8 mouse cellular contexts compared by ENCODE assay signal in genomic region chr5:123906976-123907630, GRCm38 (mm10). TPM values are rescaled to one million over a fixed set of nuclear protein-coding genes. Genes with fewer than 3 reads are reported as not detected.
DNase-seq lines count a peak whose midpoint lies in the region; ATAC-seq lines count a peak whose summit lies in the region.

Gene Denr (plus strand): TSS chr5:123907175.

- peak within 1 kb of the TSS; percentile 80 for H3K27ac ChIP-seq in hindbrain, embryonic 11.5 days (ENCODE audit: low read depth, low read length)

- DNase-seq in MEL-GATA-1-ER (ENCODE audit: extremely low read depth, low read depth), result peak; percentile 80
- DNase-seq in cerebellum, adult 8-10 months, result peak; percentile 100
- peak; percentile 100 for DNase-seq in hindbrain, embryonic 11.5 days (ENCODE audit: low spot score)
- DNase-seq in layer of hippocampus, postnatal 10 days (ENCODE audit: low spot score in 2 of 2), result peak; percentile 100
- DNase-seq in lung, postnatal 10 days, result peak; percentile 99
- peak; percentile 100 for DNase-seq in ovary, postnatal 36 days (ENCODE audit: low spot score)
- peak; percentile 100 for DNase-seq in thymus, postnatal 25 days

- H3K4me1 ChIP-seq in hindbrain, embryonic 11.5 days (replicated peaks; ENCODE audit: control insufficient read depth, insufficient read depth, low read length), result 0 out of 2 replicates have a peak, but pooled peaks cover 2% of the 10 kb centered on the region

- H3K36me3 ChIP-seq in hindbrain, embryonic 11.5 days (ENCODE audit: control insufficient read depth, insufficient read depth, low read length), result peaks cover 3% of the 10 kb centered on the region; the same call in 1 of the 2 replicates

- no peaks in the 10 kb centered on the region for H3K9me3 ChIP-seq in hindbrain, embryonic 11.5 days (ENCODE audit: control insufficient read depth, low read length)

- H3K4me2 ChIP-seq in hindbrain, embryonic 11.5 days (replicated peaks; ENCODE audit: low read depth, low read length), result peak within 1 kb of the TSS; percentile 86

- peak within 1 kb of the TSS; percentile 97 for H3K9ac ChIP-seq in hindbrain, embryonic 11.5 days (ENCODE audit: low read depth, low read length)

- ATAC-seq in frontal cortex, adult (ENCODE audit: low TSS enrichment), result peak; percentile 96
- peak; percentile 98 for ATAC-seq in hindbrain, embryonic 11.5 days (ENCODE audit: low FRiP score)

- under 1% methylated on average over 49 of the region's 61 CpGs for WGBS in hindbrain, embryonic 11.5 days

- H3K4me3 ChIP-seq in hindbrain, embryonic 11.5 days (ENCODE audit: low read depth, low read length), result peak within 1 kb of the TSS; percentile 96

- no peaks in the 10 kb centered on the region for H3K27me3 ChIP-seq in hindbrain, embryonic 11.5 days (ENCODE audit: control insufficient read depth, insufficient read depth, low read length)

RNA-seq across cellular contexts. Expression of gene Denr, which starts in this region (rescaled TPM):
- polyA plus RNA-seq in hindbrain, embryonic 11.5 days (2014; fragmentation: Nextera tagmentation; extraction: Ambion mirVana), result 154 and 172 TPM in 2 replicates
- 10 to 100 TPM; 70.7 to 76.0 TPM for total RNA-seq in layer of hippocampus, postnatal 10 days (2021)

Comparison
In these comparisons a context has a peak if more than half of its experiments do, and no peak if none do; other contexts are left out.
1. Peak in every context shown above with its lines: DNase-seq, ATAC-seq, H3K4me3 ChIP-seq and H3K27ac ChIP-seq.